Mouse (Mus musculus) left cerebral cortex, adult 2 months (tissue): ENCODE results near the gene 9930021J03Rik. TPM values are rescaled to one million over a fixed set of nuclear protein-coding genes. Genes with fewer than 3 reads are reported as not detected.

Experiments used
- DNase-seq, 2 experiments: peaks; one replicate each; pipeline ENCODE4 v3.0.0; 2021 to 2022; ENCODE audit warnings: low spot score in 2 of 2, mixed read lengths in 1 of 2; ENCODE audit errors: extremely low spot score in 1 of 2
- H3K27ac ChIP-seq: fragments of 200-600 bp; 2 replicates; pipeline ENCODE4 v1.8.1; 2022
- H3K4me3 ChIP-seq: fragments of 200-600 bp; 2 replicates; pipeline ENCODE4 v1.8.1; 2022
- CTCF ChIP-seq: fragments of 200-600 bp; IDR thresholded peaks from 2 replicates; pipeline ENCODE4 v1.8.1; 2022; ENCODE audit warnings: antibody characterized with exemption, mild to moderate bottlenecking, moderate library complexity
- intact Hi-C: fragments of 180-260 bp; cut with DNase I; formaldehyde crosslinking; loops from one replicate; pipeline ENCODE4 v1.15.1; 2025
- long read RNA-seq, 2 experiments: library from polyadenylated mRNA; stranded (forward); transcript quantifications; one replicate each; pipeline ENCODE4 v2.0.0; 2021; ENCODE audit warnings: borderline mapping rate in 2 of 2
- total RNA-seq, 2 experiments: library from RNA; stranded (reverse); gene quantifications; 2 replicates each; pipeline ENCODE4 v1.2.3; 2021

Gene 9930021J03Rik
- total RNA-seq = 10 to 100 TPM; 38.3 to 41.1 TPM
- long read RNA-seq, experiment 1, full-length matches to known transcripts = 1 of 7 reads
- long read RNA-seq, experiment 1, partial matches to known transcripts = 3 of 7 reads
- long read RNA-seq, experiment 1, other reads (novel, unspliced or antisense) = 3 of 7 reads
- long read RNA-seq, experiment 2, full-length matches to known transcripts = 1 of 8 reads
- long read RNA-seq, experiment 2, partial matches to known transcripts = 1 of 8 reads
- long read RNA-seq, experiment 2, other reads (novel, unspliced or antisense) = 6 of 8 reads

DNA sequence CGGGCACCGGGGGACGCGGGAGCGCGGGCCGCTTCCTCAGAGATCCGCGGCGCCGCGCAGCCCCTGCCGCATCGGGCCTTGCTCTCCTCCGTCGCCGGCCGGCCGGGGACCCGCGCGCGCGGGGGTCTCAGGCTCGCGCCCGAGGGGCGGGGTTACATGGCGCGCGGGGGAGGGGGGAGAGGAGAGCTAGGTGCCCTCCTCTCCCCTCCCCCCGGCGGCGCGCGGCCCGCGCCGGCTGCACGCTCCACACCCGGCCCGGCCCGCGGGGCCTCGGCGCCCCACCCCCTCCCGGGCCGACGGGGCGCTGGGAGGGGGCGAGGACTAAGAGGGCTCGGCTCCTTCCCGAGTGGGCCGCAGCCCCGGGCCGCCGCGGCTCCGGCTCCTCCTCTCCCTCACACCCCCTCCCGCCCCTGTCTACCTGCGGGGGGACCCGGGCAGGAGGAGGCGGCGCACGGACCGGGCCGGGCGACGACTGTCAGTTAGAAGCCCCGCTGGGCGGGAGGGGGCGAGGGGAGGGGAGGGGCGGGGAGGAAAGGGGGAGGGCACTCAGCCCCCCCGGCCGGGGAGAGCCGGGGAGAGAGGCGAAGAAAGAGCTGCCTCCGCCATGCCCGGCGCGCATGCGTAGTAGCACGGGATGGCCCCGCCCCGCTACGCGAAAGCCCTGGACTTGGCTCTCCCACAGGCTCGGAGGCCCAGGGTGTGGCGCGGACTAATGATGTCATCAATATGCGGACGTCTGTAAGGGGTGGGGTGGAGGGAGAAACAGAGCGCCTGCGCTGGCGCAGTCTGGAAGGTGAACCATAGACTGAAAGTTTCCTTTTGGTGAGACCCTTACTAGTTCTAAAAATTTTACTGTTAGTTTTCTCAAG, at the start of gene 9930021J03Rik:
Gene 9930021J03Rik, minus strand, starts transcription at position 73 of the 869 bp plus-strand sequence.
- H3K4me3 ChIP-seq = peak within 1 kb of the TSS; percentile 85
- peak within 1 kb of the TSS; percentile 92 for H3K27ac ChIP-seq
- no peak for TF ChIP-seq CTCF
- peak; percentile 98 to 99 for DNase-seq
- intact Hi-C loops = loop anchor here (5.0 kb wide), 2 partner anchors 226 to 311 kb away; partner anchors contain the start of gene Uhrf2

DNA sequence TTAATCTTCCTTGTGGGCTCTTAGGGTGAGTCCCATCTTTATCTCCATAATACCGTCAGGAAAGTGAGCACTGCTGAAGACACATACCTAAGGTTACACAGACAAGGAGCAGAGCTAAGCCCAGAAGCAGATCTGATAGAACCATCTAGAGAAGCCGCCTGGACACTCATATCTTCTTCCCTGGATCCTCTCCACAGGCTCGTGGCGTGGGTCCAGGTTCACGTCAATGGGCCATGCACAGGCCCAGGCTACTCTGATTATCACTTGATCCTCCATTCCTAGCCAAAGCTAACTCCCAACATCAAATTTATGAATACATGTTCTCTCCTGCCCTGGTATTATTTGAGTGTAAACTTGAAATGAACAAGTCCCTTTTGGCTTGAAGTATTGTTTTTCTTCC, 47.9 kb upstream of the 9930021J03Rik start:
- no peak overlapping the region for H3K4me3 ChIP-seq
- no peak for TF ChIP-seq CTCF
- no peak overlapping the region for H3K27ac ChIP-seq
- intact Hi-C loops = no loop called here
- no peak for DNase-seq

DNA sequence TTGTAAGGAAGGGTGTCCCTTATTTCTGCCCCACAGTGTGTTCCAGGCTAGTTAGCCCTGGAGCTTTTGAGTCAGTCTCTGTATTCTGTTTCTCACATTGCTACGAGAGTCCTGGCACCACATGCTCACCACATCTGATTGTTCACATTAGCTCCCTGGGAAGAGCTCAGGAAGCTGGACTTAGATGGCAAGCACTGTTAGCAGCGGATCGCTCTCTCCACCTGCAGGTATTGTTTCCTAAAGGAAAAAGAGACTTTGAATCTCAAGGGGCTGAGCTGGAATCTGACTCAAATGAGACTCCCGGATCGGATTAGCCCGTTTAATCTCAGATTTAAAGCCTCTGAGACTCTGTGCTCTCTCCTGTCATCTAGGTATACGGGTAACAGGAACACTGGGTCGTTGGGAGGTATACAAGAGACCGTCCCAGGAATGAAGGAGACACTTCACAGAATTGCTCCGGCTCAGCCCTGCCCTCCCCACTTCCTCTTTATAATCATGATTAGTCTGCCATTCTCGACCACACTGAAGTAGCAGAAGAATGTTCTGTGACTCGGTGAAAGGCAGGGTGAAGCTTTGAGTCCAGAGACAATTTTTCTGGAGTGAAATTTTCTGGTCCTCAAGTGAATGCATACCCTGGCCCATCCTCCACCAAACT, 45.4 kb upstream of the 9930021J03Rik start:
- TF ChIP-seq CTCF = no peak
- DNase-seq = no peak
- no peak overlapping the region for H3K4me3 ChIP-seq
- intact Hi-C loops = no loop called here
- no peak overlapping the region for H3K27ac ChIP-seq

DNA sequence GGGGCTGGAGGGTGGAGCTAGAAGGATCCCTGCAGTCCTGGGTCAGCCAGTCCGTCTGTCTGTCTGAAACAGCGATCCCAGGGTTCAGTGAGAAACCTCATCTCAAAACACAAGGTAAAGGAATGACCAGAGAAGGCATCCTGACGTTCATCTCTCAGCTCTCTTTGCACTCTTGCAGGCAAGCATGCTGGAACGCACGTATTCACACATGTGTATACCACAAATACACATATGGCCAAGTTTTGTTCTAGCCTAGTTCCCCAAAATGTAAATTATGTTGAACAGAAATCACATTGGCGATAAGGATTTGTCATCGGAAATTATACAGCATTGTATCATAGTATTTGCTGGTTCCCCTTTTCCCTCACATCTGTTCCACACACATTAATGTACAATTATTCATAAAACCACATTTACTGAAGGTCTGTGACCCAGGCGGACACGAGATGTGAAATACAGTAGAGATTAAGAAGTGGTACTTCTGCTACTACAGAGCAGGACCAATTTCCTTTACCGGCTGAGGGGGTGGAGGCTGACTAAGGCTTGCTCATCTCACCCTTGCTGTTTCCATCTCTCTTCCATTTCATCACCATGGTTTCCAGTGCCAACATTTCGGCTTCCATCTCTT, 44.2 kb upstream of the 9930021J03Rik start:
- H3K4me3 ChIP-seq = no peak overlapping the region
- no peak overlapping the region for H3K27ac ChIP-seq
- peak in 1 of 2 experiments; percentile 10 for DNase-seq
- intact Hi-C loops = no loop called here
- TF ChIP-seq CTCF = no peak

DNA sequence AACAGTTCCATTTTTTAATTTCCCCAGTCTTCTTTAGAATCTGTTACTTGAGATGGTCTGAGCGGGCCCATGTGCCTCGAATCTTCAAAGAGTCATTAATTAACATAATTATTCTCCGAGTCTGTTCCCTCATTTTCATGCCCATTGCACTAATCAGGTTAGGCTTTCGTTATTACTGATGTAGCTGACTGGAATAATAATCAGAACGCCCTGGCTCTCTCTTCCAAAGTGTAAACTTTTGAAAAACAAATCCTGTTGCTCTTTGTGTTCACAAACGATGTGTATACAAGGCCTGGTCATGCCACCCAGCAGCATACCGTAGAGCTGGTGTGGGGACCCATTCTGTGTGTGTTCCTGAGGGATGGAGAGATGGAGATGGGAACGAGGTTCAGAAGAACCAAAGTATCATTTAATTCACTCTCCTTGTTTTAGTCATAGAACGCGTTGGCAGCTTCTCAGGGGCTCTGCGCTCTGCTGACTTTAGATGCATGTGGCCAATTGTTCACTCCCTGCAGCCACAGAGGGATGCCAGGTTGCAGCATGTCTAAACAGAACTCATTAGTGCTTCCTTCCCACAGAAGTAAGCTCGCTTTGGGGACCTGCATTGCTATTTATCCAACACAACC, 38.4 kb upstream of the 9930021J03Rik start:
- DNase-seq = no peak
- Histone ChIP-seq H3K27ac (peak overlapping the region; percentile 37; the same call in 1 of the 2 replicates), H3K4me3 (no peak overlapping the region)
- intact Hi-C loops = loop anchor here (5.0 kb wide), 1 partner anchor 83 kb away; the partner anchor contains the start of gene Il33
- no peak for TF ChIP-seq CTCF

DNA sequence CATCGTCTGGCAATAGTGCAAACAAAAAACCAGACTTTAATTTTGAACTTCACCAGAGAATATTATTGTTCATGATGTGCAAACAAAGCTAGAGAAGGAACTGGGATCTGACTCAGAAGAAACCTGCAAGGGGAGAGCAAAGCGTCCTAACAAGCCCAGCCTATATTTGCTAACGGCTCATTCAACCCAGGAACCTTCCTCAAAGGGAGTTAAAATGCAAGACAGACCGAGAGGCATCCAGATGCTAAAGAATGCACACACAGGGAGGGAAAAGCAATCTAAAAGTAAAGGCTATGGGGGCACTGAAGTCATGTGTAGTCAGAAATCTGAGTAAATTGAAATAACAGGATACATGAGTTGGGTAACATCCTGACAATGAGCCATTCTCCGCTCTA, 37.8 kb upstream of the 9930021J03Rik start:
- H3K4me3 ChIP-seq = no peak overlapping the region
- DNase-seq = no peak
- TF ChIP-seq CTCF = no peak
- peak overlapping the region; percentile 29 for H3K27ac ChIP-seq
- intact Hi-C loops = loop anchor here (5.0 kb wide), 1 partner anchor 84 kb away; the partner anchor contains the start of gene Il33

DNA sequence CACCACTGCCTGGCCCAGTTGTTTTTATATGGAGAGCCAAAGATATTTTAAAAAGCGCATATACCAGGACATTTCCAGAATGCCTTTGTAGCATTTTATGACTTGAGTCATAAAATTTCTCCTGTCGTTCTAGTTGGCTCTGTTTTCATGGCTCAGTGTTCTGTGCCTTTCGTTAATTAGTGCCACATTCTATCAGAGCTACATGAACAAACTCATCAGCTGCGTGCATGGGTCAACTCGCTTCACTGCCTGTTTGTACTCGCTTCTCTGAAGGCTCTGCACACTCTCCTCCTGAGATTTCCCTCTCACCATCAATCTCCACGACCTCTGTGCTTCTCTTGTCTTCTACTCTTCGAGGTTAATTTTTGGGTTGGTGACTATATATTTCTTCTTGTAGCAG, 37.2 kb upstream of the 9930021J03Rik start:
- TF ChIP-seq CTCF = no peak
- DNase-seq = no peak
- no peak overlapping the region for H3K27ac ChIP-seq
- intact Hi-C loops = loop anchor here (5.0 kb wide), 1 partner anchor 84 kb away; the partner anchor contains the start of gene Il33
- H3K4me3 ChIP-seq = no peak overlapping the region

DNA sequence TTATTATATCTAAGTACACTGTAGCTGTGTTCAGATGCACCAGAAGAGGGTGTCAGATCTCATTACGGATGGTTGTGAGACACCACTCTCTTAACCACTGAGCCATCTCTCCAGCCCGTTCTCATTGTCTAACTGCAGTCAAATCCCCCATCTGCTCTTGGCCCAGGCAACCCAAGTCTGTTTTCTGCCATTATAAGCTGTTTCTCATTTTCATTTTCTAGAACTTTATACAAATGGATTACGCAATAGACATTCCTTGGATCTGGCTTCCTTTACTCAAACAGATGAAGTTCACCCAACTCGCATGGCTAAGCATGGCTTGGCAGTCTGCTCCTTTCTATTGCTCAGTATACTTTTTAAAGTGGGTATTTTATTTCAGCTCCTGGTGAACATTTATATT, 34.9 kb upstream of the 9930021J03Rik start:
- intact Hi-C loops = loop anchor here (5.0 kb wide), 1 partner anchor 87 kb away; the partner anchor contains the start of gene Il33
- H3K27ac ChIP-seq = no peak overlapping the region
- H3K4me3 ChIP-seq = no peak overlapping the region
- no peak for DNase-seq
- TF ChIP-seq CTCF = no peak

DNA sequence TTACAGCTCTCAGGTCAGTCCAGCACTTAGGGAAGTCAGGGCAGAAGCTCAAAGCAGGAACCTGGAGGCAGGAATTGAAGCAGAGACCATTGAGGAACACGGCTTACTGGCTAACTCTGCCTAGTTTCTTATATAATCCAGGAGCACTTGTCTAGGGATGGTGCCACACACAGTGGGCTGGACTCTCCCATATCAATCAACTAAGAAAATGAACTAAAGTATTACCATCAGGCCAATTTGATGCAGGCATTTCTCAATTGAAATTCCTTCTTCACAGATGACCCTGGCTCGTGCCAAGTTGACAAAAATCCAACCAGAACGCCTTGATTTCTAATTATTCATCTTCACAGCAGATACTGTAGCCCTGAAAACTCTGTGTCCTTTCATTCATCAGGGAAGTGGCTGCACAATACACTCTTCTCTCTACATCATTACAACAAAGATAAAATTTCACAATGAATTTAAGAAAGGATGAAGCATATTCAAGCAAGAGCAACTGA, 32.9 kb upstream of the 9930021J03Rik start:
- DNase-seq = no peak
- Histone ChIP-seq H3K27ac (no peak overlapping the region), H3K4me3 (no peak overlapping the region)
- TF ChIP-seq CTCF = no peak
- intact Hi-C loops = no loop called here

DNA sequence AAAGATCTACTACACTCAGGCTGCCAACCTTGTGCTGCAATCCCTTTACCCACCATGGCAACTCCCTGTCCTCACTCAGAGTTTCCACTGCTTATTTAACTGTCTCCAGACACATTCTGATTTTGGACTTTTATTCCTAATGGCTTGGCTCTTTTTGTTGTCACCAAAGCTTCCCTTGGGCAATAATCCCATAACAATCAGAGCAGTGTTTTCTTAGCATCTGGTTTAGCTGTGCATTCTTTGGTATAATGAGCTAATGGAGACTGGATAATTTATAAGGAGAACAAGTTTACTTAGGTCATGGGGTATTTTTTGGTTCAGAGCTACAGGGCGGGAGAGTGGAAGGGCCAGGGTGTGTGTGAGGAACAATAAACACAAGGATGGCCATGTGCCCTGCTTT, 32.4 kb upstream of the 9930021J03Rik start:
- Histone ChIP-seq H3K4me3 (no peak overlapping the region), H3K27ac (no peak overlapping the region)
- DNase-seq = no peak
- TF ChIP-seq CTCF = no peak
- intact Hi-C loops = no loop called here
